Mouse (Mus musculus): ENCODE data around the gene Dtnb. TPM values are rescaled to one million over a fixed set of nuclear protein-coding genes. Genes with fewer than 3 reads are reported as not detected.
A peak's percentile ranks its signal among the peaks of the same experiment; 100 is the strongest.

The Dtnb gene
- polyA plus RNA-seq, 1 experiment from 2014 or later: 47.2 TPM

GRCm38 (mm10) chr12:3784258-3784657 is 212.1 kb downstream of the Dtnb start:
- Histone ChIP-seq H3K4me1 (peaks cover 79% of the 10 kb centered on the region), H3K9ac (no peak overlapping the region), H3K9me3 (replicated peaks) (no peaks in the 10 kb centered on the region), H3K27ac (peak overlapping the region; percentile 73), H3K4me2 (no peak overlapping the region), H3K27me3 (no peaks in the 10 kb centered on the region), H3K4me3 (replicated peaks) (no peak overlapping the region), H3K36me3 (no peaks in the 10 kb centered on the region)
- WGBS: 85% methylated on average over 2 of the region's 2 CpGs
- ATAC-seq (replicated peaks; ENCODE audit: low FRiP score): no peak

- Histone ChIP-seq H3K9me3 (replicated peaks) (no peaks in the 10 kb centered on the region), H3K36me3 (no peaks in the 10 kb centered on the region), H3K9ac (no peak overlapping the region), H3K4me2 (no peak overlapping the region), H3K4me3 (replicated peaks) (no peak overlapping the region), H3K27ac (peak overlapping the region; percentile 73), H3K27me3 (no peaks in the 10 kb centered on the region), H3K4me1 (peaks cover 79% of the 10 kb centered on the region)
- ATAC-seq (replicated peaks; ENCODE audit: low FRiP score): peak; percentile 20; the same call in 1 of the 2 replicates
- 65% methylated on average over 4 of the region's 4 CpGs for WGBS
Observed at GRCm38 (mm10) chr12:3784729-3785128, 212.5 kb downstream of the Dtnb start.

- Histone ChIP-seq H3K9me3 (replicated peaks) (no peaks in the 10 kb centered on the region), H3K4me2 (no peak overlapping the region), H3K27me3 (no peaks in the 10 kb centered on the region), H3K4me3 (replicated peaks) (no peak overlapping the region), H3K4me1 (peaks cover 67% of the 10 kb centered on the region), H3K27ac (no peak overlapping the region), H3K36me3 (no peaks in the 10 kb centered on the region), H3K9ac (no peak overlapping the region)
- no peak for ATAC-seq (replicated peaks; ENCODE audit: low FRiP score)
- 62% methylated on average over 3 of the region's 3 CpGs for WGBS
Observed at GRCm38 (mm10) chr12:3787041-3787440, 214.9 kb downstream of the Dtnb start.

- Histone ChIP-seq H3K27me3 (no peaks in the 10 kb centered on the region), H3K27ac (no peak overlapping the region), H3K9me3 (replicated peaks) (no peaks in the 10 kb centered on the region), H3K4me3 (replicated peaks) (no peak overlapping the region), H3K4me1 (peaks cover 66% of the 10 kb centered on the region), H3K36me3 (no peaks in the 10 kb centered on the region), H3K4me2 (no peak overlapping the region), H3K9ac (no peak overlapping the region)
- 38% methylated on average over 1 of the region's 1 CpGs for WGBS
- no peak for ATAC-seq (replicated peaks; ENCODE audit: low FRiP score)
Observed at GRCm38 (mm10) chr12:3787541-3787940, 215.4 kb downstream of the Dtnb start.

- Histone ChIP-seq H3K9ac (no peak overlapping the region), H3K4me3 (replicated peaks) (no peak overlapping the region), H3K27me3 (no peaks in the 10 kb centered on the region), H3K4me2 (no peak overlapping the region), H3K4me1 (peaks cover 56% of the 10 kb centered on the region), H3K36me3 (no peaks in the 10 kb centered on the region), H3K27ac (peak overlapping the region; percentile 45), H3K9me3 (replicated peaks) (no peaks in the 10 kb centered on the region)
- WGBS: 52% methylated on average over 5 of the region's 5 CpGs
- no peak for ATAC-seq (replicated peaks; ENCODE audit: low FRiP score)
Observed at GRCm38 (mm10) chr12:3788421-3789051, 216.4 kb downstream of the Dtnb start.

GRCm38 (mm10) chr12:3789626-3790185 is 217.5 kb downstream of the Dtnb start:
- no peaks in the 10 kb centered on the region for H3K36me3 ChIP-seq
- H3K4me2 ChIP-seq: no peak overlapping the region
- H3K9me3 ChIP-seq (replicated peaks): no peaks in the 10 kb centered on the region
- peaks cover 45% of the 10 kb centered on the region for H3K4me1 ChIP-seq
- 63% methylated on average over 5 of the region's 5 CpGs for WGBS
- H3K27me3 ChIP-seq: no peaks in the 10 kb centered on the region
- H3K9ac ChIP-seq: no peak overlapping the region
- no peak for ATAC-seq (replicated peaks; ENCODE audit: low FRiP score)
- no peak overlapping the region for H3K27ac ChIP-seq
- H3K4me3 ChIP-seq (replicated peaks): no peak overlapping the region

GRCm38 (mm10) chr12:3791257-3791656 is 219.1 kb downstream of the Dtnb start:
- Histone ChIP-seq H3K27me3 (no peaks in the 10 kb centered on the region), H3K9me3 (replicated peaks) (no peaks in the 10 kb centered on the region), H3K4me1 (peaks cover 36% of the 10 kb centered on the region), H3K9ac (0 out of 2 replicates have a peak overlapping the region, but pooled peaks have one; percentile 7), H3K4me2 (peak overlapping the region; percentile 69), H3K4me3 (replicated peaks) (peak overlapping the region; percentile 45), H3K27ac (no peak overlapping the region), H3K36me3 (no peaks in the 10 kb centered on the region)
- peak; percentile 24 for ATAC-seq (replicated peaks; ENCODE audit: low FRiP score)
- WGBS: 35% methylated on average over 7 of the region's 7 CpGs

- Histone ChIP-seq H3K27ac (peak overlapping the region; percentile 41; the same call in 1 of the 2 replicates), H3K4me1 (peaks cover 36% of the 10 kb centered on the region), H3K27me3 (no peaks in the 10 kb centered on the region), H3K36me3 (no peaks in the 10 kb centered on the region), H3K4me3 (replicated peaks) (peak overlapping the region; percentile 45), H3K9me3 (replicated peaks) (no peaks in the 10 kb centered on the region), H3K9ac (peak overlapping the region; percentile 53), H3K4me2 (peak overlapping the region; percentile 69)
- under 1% methylated on average over 22 of the region's 22 CpGs for WGBS
- peak; percentile 91 for ATAC-seq (replicated peaks; ENCODE audit: low FRiP score)
Observed at GRCm38 (mm10) chr12:3791732-3792131, 219.6 kb downstream of the Dtnb start.

GRCm38 (mm10) chr12:3792248-3792647 is 220.1 kb downstream of the Dtnb start:
- no peaks in the 10 kb centered on the region for H3K36me3 ChIP-seq
- H3K9ac ChIP-seq: peak overlapping the region; percentile 53
- H3K27me3 ChIP-seq: no peaks in the 10 kb centered on the region
- peak overlapping the region; percentile 69 for H3K4me2 ChIP-seq
- peaks cover 34% of the 10 kb centered on the region for H3K4me1 ChIP-seq
- H3K4me3 ChIP-seq (replicated peaks): peak overlapping the region; percentile 45
- ATAC-seq (replicated peaks; ENCODE audit: low FRiP score): peak; percentile 33; the same call in 1 of the 2 replicates
- no peak overlapping the region for H3K27ac ChIP-seq
- 18% methylated on average over 8 of the region's 8 CpGs for WGBS
- H3K9me3 ChIP-seq (replicated peaks): no peaks in the 10 kb centered on the region

- no peak overlapping the region for H3K9ac ChIP-seq
- peaks cover 13% of the 10 kb centered on the region for H3K4me1 ChIP-seq
- H3K36me3 ChIP-seq: no peaks in the 10 kb centered on the region
- ATAC-seq (replicated peaks; ENCODE audit: low FRiP score): no peak
- no peak overlapping the region for H3K4me2 ChIP-seq
- H3K9me3 ChIP-seq (replicated peaks): no peaks in the 10 kb centered on the region
- no peaks in the 10 kb centered on the region for H3K27me3 ChIP-seq
- WGBS: 28% methylated on average over 4 of the region's 4 CpGs
- no peak overlapping the region for H3K27ac ChIP-seq
- H3K4me3 ChIP-seq (replicated peaks): no peak overlapping the region
Observed at GRCm38 (mm10) chr12:3795569-3795968, 223.4 kb downstream of the Dtnb start.

- no peaks in the 10 kb centered on the region for H3K36me3 ChIP-seq
- no peak overlapping the region for H3K27ac ChIP-seq
- WGBS: 83% methylated on average over 1 of the region's 1 CpGs
- H3K4me3 ChIP-seq (replicated peaks): no peak overlapping the region
- no peaks in the 10 kb centered on the region for H3K27me3 ChIP-seq
- H3K4me2 ChIP-seq: no peak overlapping the region
- ATAC-seq (replicated peaks; ENCODE audit: low FRiP score): no peak
- H3K9ac ChIP-seq: no peak overlapping the region
- H3K4me1 ChIP-seq: no peaks in the 10 kb centered on the region
- no peaks in the 10 kb centered on the region for H3K9me3 ChIP-seq (replicated peaks)
Observed at GRCm38 (mm10) chr12:3799551-3799950, 227.4 kb downstream of the Dtnb start.

GRCm38 (mm10) chr12:3805852-3806251 is 233.7 kb downstream of the Dtnb start, which contains the start of gene Dnmt3a:
Dnmt3a (plus strand) TSS chr12:3806007.
- Histone ChIP-seq H3K27ac (peak within 1 kb of the TSS; percentile 99), H3K9ac (peak within 1 kb of the TSS; percentile 91), H3K4me2 (peak within 1 kb of the TSS; percentile 76), H3K4me1 (peaks cover 38% of the 10 kb centered on the region), H3K9me3 (replicated peaks) (no peaks in the 10 kb centered on the region), H3K36me3 (no peaks in the 10 kb centered on the region), H3K4me3 (replicated peaks) (peak within 1 kb of the TSS; percentile 90), H3K27me3 (no peaks in the 10 kb centered on the region)
- ATAC-seq (replicated peaks; ENCODE audit: low FRiP score): peak; percentile 12
- WGBS: 20% methylated on average over 4 of the region's 4 CpGs

Data from kidney, embryonic 15.5 days (tissue).